Mouse (Mus musculus): ENCODE measurements at regions not wholly inside any gene's neighbourhood (a gene's known extent, or its start where the extent isn't known, plus 50 kb on each side); places are given as distances from the start of the nearest gene placed in this dataset.

GRCm38 (mm10) chr11:20897468-20897867 lies 66.6 kb upstream of the Lgalsl start:
- no peak for TF ChIP-seq EP300 (IDR thresholded peaks at IDR 0.05; ENCODE audit: insufficient read depth, low read depth, low read length)
- no peak for TF ChIP-seq CTCF (IDR thresholded peaks at IDR 0.05; ENCODE audit: low read depth, low read length)
- TF ChIP-seq POLR2A (IDR thresholded peaks at IDR 0.05; ENCODE audit: insufficient read depth, low read length): no peak
- H3K27ac ChIP-seq (ENCODE audit: insufficient read depth, low read length): no peak overlapping the region
- H3K27me3 ChIP-seq (ENCODE audit: control insufficient read depth, insufficient read depth, low read length, poor library complexity, severe bottlenecking): no peaks in the 10 kb centered on the region
- no peak overlapping the region for H3K9ac ChIP-seq (ENCODE audit: low read depth, poor library complexity, severe bottlenecking)
- H3K4me1 ChIP-seq (ENCODE audit: control insufficient read depth, insufficient read depth, low read length): no peaks in the 10 kb centered on the region
- H3K9me3 ChIP-seq (replicated peaks; ENCODE audit: control insufficient read depth, insufficient read depth, low read length, poor library complexity, severe bottlenecking): no peaks in the 10 kb centered on the region
- no peaks in the 10 kb centered on the region for H3K36me3 ChIP-seq (ENCODE audit: control insufficient read depth, insufficient read depth, low read length, poor library complexity, severe bottlenecking)
- no peak overlapping the region for H3K4me3 ChIP-seq (ENCODE audit: low read depth, low read length)

DNA sequence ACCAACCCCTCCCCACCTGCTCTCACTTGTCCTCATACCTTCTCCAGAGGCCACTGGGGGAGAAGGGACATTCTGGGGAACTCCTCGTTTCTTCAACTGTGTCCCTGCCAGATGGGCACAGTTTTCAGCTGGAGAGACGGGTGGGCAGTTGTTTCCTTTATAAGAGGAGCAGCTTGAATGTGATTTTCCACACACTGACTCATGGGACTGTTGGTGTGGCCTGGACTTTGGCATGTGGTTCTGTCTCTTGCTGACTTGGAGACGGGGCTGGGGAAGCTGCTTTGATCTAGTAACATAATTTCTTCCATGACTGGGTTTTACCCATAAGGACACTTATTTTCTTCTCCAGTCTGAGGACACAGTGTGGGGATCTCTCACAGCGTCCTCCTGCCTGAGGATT lies 67.7 kb upstream of the Lgalsl start:
- Histone ChIP-seq H3K36me3 (ENCODE audit: control insufficient read depth, insufficient read depth, low read length, poor library complexity, severe bottlenecking) (no peaks in the 10 kb centered on the region), H3K4me3 (ENCODE audit: low read depth, low read length) (no peak overlapping the region), H3K27ac (ENCODE audit: insufficient read depth, low read length) (no peak overlapping the region), H3K27me3 (ENCODE audit: control insufficient read depth, insufficient read depth, low read length, poor library complexity, severe bottlenecking) (no peaks in the 10 kb centered on the region), H3K9me3 (replicated peaks; ENCODE audit: control insufficient read depth, insufficient read depth, low read length, poor library complexity, severe bottlenecking) (no peaks in the 10 kb centered on the region), H3K9ac (ENCODE audit: low read depth, poor library complexity, severe bottlenecking) (no peak overlapping the region), H3K4me1 (ENCODE audit: control insufficient read depth, insufficient read depth, low read length) (no peaks in the 10 kb centered on the region)
- no peak for TF ChIP-seq EP300 (IDR thresholded peaks at IDR 0.05; ENCODE audit: insufficient read depth, low read depth, low read length)
- no peak for TF ChIP-seq POLR2A (IDR thresholded peaks at IDR 0.05; ENCODE audit: insufficient read depth, low read length)
- TF ChIP-seq CTCF (IDR thresholded peaks at IDR 0.05; ENCODE audit: low read depth, low read length): no peak

- Histone ChIP-seq H3K27ac (ENCODE audit: insufficient read depth, low read length) (no peak overlapping the region), H3K4me3 (ENCODE audit: low read depth, low read length) (no peak overlapping the region), H3K9ac (ENCODE audit: low read depth, poor library complexity, severe bottlenecking) (no peak overlapping the region), H3K27me3 (ENCODE audit: control insufficient read depth, insufficient read depth, low read length, poor library complexity, severe bottlenecking) (no peaks in the 10 kb centered on the region), H3K4me1 (ENCODE audit: control insufficient read depth, insufficient read depth, low read length) (no peaks in the 10 kb centered on the region), H3K9me3 (replicated peaks; ENCODE audit: control insufficient read depth, insufficient read depth, low read length, poor library complexity, severe bottlenecking) (no peaks in the 10 kb centered on the region), H3K36me3 (ENCODE audit: control insufficient read depth, insufficient read depth, low read length, poor library complexity, severe bottlenecking) (no peaks in the 10 kb centered on the region)
- TF ChIP-seq EP300 (IDR thresholded peaks at IDR 0.05; ENCODE audit: insufficient read depth, low read depth, low read length) (no peak), POLR2A (IDR thresholded peaks at IDR 0.05; ENCODE audit: insufficient read depth, low read length) (no peak), CTCF (IDR thresholded peaks at IDR 0.05; ENCODE audit: low read depth, low read length) (no peak)
Observed at GRCm38 (mm10) chr11:20899766-20900165, 68.9 kb upstream of the Lgalsl start.

DNA sequence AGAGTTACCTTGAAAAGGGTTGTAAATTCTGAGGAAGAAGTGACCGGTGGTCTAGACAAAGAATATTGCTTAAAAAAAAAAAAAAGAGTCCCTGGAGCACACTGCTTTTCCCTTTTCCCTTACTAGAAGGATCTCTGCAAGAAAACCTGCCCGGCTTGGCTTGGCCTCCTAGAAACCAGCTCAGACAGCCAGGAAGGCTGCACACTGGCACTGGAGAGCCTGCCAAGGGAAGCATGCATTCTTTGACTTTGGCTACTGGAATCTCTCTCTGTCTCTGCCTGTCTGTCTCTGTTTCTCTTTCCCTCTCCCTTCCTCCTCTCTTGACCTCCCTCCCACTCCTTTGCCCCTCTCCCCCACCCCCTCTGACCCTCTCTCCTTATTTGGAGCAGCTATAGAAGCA lies 71.1 kb upstream of the Lgalsl start:
- H3K36me3 ChIP-seq (ENCODE audit: control insufficient read depth, insufficient read depth, low read length, poor library complexity, severe bottlenecking): no peaks in the 10 kb centered on the region
- no peaks in the 10 kb centered on the region for H3K9me3 ChIP-seq (replicated peaks; ENCODE audit: control insufficient read depth, insufficient read depth, low read length, poor library complexity, severe bottlenecking)
- no peak overlapping the region for H3K27ac ChIP-seq (ENCODE audit: insufficient read depth, low read length)
- H3K9ac ChIP-seq (ENCODE audit: low read depth, poor library complexity, severe bottlenecking): no peak overlapping the region
- H3K4me1 ChIP-seq (ENCODE audit: control insufficient read depth, insufficient read depth, low read length): no peaks in the 10 kb centered on the region
- H3K4me3 ChIP-seq (ENCODE audit: low read depth, low read length): no peak overlapping the region
- TF ChIP-seq CTCF (IDR thresholded peaks at IDR 0.05; ENCODE audit: low read depth, low read length) (no peak), POLR2A (IDR thresholded peaks at IDR 0.05; ENCODE audit: insufficient read depth, low read length) (no peak), EP300 (IDR thresholded peaks at IDR 0.05; ENCODE audit: insufficient read depth, low read depth, low read length) (no peak)
- H3K27me3 ChIP-seq (ENCODE audit: control insufficient read depth, insufficient read depth, low read length, poor library complexity, severe bottlenecking): no peaks in the 10 kb centered on the region

DNA sequence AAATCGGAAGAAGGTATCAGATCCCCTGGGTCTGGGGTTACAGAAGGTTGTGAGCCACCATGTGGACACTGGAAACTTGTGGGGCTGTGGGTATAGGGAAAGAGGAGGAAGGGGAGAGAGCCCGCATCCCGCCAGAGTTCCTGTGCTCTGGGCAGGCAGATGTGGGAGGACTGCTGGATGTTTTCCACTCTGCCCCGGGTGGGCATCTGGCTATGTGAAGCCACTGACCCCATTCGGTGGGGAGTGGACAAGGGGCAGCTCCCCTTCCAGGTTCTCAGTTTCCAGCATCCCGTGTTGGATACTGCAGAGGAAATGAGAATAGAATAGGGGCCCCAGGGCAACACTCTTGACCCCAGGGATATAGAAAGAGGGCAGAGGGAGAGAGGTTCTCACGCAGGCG lies 72.1 kb upstream of the Lgalsl start:
- Histone ChIP-seq H3K27me3 (ENCODE audit: control insufficient read depth, insufficient read depth, low read length, poor library complexity, severe bottlenecking) (no peaks in the 10 kb centered on the region), H3K4me3 (ENCODE audit: low read depth, low read length) (no peak overlapping the region), H3K4me1 (ENCODE audit: control insufficient read depth, insufficient read depth, low read length) (no peaks in the 10 kb centered on the region), H3K27ac (ENCODE audit: insufficient read depth, low read length) (no peak overlapping the region), H3K9ac (ENCODE audit: low read depth, poor library complexity, severe bottlenecking) (no peak overlapping the region), H3K9me3 (replicated peaks; ENCODE audit: control insufficient read depth, insufficient read depth, low read length, poor library complexity, severe bottlenecking) (no peaks in the 10 kb centered on the region), H3K36me3 (ENCODE audit: control insufficient read depth, insufficient read depth, low read length, poor library complexity, severe bottlenecking) (no peaks in the 10 kb centered on the region)
- no peak for TF ChIP-seq CTCF (IDR thresholded peaks at IDR 0.05; ENCODE audit: low read depth, low read length)

DNA sequence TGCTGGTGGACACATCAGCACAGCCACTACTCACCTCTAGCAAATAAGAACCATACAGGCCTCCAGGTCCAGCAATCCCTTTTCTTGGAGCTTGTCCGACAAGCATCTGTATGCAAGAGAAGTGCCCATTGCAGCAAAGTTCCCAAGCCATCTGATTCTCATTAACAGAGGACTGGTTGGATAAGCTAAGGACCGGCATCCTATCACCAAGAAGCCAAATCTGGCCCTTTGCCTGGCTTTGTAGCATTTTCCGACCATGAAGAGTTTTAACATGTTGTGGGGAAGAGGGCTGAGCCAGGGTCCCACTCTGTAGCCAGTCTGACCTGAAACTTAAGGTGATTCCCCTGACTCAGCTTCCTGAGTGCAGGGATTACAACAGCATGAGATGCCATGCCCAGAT lies 77.1 kb upstream of the Lgalsl start:
- TF ChIP-seq EP300 (IDR thresholded peaks at IDR 0.05; ENCODE audit: insufficient read depth, low read depth, low read length) (no peak), POLR2A (IDR thresholded peaks at IDR 0.05; ENCODE audit: insufficient read depth, low read length) (no peak), CTCF (IDR thresholded peaks at IDR 0.05; ENCODE audit: low read depth, low read length) (no peak)
- H3K4me3 ChIP-seq (ENCODE audit: low read depth, low read length): no peak overlapping the region
- H3K27me3 ChIP-seq (ENCODE audit: control insufficient read depth, insufficient read depth, low read length, poor library complexity, severe bottlenecking): no peaks in the 10 kb centered on the region
- H3K27ac ChIP-seq (ENCODE audit: insufficient read depth, low read length): no peak overlapping the region
- no peak overlapping the region for H3K9ac ChIP-seq (ENCODE audit: low read depth, poor library complexity, severe bottlenecking)
- H3K36me3 ChIP-seq (ENCODE audit: control insufficient read depth, insufficient read depth, low read length, poor library complexity, severe bottlenecking): no peaks in the 10 kb centered on the region
- H3K9me3 ChIP-seq (replicated peaks; ENCODE audit: control insufficient read depth, insufficient read depth, low read length, poor library complexity, severe bottlenecking): no peaks in the 10 kb centered on the region
- peaks cover 2% of the 10 kb centered on the region for H3K4me1 ChIP-seq (ENCODE audit: control insufficient read depth, insufficient read depth, low read length)

Data from ES-Bruce4 (cell line).